Mouse (Mus musculus) hindbrain, embryonic 13.5 days (tissue): ENCODE measurements around the gene Rangrf. TPM values are rescaled to one million over a fixed set of nuclear protein-coding genes. Genes with fewer than 3 reads are reported as not detected.
"Not testable (repeated sequence)": the region's sequence is repeated elsewhere in the genome, so short reads cannot be mapped to it uniquely, and the experiment has no call there.

ENCODE experiments used
- ATAC-seq: fragments of 200-750 bp; cut with Nextera tagmentation; 2 replicates; pipeline ENCODE4 v1.8.0; 2017; ENCODE audit warnings: moderate TSS enrichment; ENCODE audit not compliant: low FRiP score
- H3K27ac ChIP-seq: fragments of 300-500 bp; sonication (generic); 2 replicates; pipeline ENCODE4 v1.5.1; 2015; ENCODE audit warnings: inconsistent platforms, mild to moderate bottlenecking, moderate library complexity
- H3K27me3 ChIP-seq: fragments of 300-500 bp; sonication (generic); 2 replicates; pipeline ENCODE4 v1.6.1; 2015; ENCODE audit warnings: mild to moderate bottlenecking, inconsistent platforms
- H3K36me3 ChIP-seq: fragments of 300-500 bp; sonication (generic); 2 replicates; pipeline ENCODE4 v1.6.1; 2015; ENCODE audit warnings: mild to moderate bottlenecking, inconsistent platforms
- H3K4me1 ChIP-seq: fragments of 300-500 bp; sonication (generic); replicated peaks from 2 replicates; pipeline ENCODE4 v1.6.1; 2015; ENCODE audit warnings: inconsistent platforms
- H3K4me2 ChIP-seq: fragments of 300-500 bp; sonication (generic); 2 replicates; pipeline ENCODE4 v1.6.1; 2015; ENCODE audit warnings: inconsistent platforms, mild to moderate bottlenecking, moderate library complexity
- H3K4me3 ChIP-seq: fragments of 300-500 bp; sonication (generic); 2 replicates; pipeline ENCODE4 v1.5.1; 2015; ENCODE audit warnings: mild to moderate bottlenecking, inconsistent platforms
- H3K9ac ChIP-seq: fragments of 300-500 bp; sonication (generic); 2 replicates; pipeline ENCODE4 v1.6.1; 2015; ENCODE audit warnings: mild to moderate bottlenecking, inconsistent platforms
- H3K9me3 ChIP-seq: fragments of 300-500 bp; sonication (generic); 2 replicates; pipeline ENCODE4 v1.6.1; 2016; ENCODE audit warnings: inconsistent platforms
- WGBS: fragments of 180-500 bp; shearing (Covaris S2); methylation state at CpG from one replicate; pipeline ENCODE4 v1.1.7; 2015; 5-methylcytosine and 5-hydroxymethylcytosine counted together
- microRNA-seq: library from miRNA; unstranded; fragments of <30 nt; microRNA quantifications from one replicate; pipeline ENCODE4, GENCODE M21; 2016
- polyA plus RNA-seq: library from polyadenylated mRNA; unstranded; fragments of >200 nt; fragmentation: Nextera tagmentation; extraction: Ambion mirVana; gene quantifications from 2 replicates; pipeline ENCODE4 v1.2.1, GENCODE M21; 2015

Rangrf gene
- polyA plus RNA-seq, 1 experiment from 2014 or later, result 26.7 TPM

DNA sequence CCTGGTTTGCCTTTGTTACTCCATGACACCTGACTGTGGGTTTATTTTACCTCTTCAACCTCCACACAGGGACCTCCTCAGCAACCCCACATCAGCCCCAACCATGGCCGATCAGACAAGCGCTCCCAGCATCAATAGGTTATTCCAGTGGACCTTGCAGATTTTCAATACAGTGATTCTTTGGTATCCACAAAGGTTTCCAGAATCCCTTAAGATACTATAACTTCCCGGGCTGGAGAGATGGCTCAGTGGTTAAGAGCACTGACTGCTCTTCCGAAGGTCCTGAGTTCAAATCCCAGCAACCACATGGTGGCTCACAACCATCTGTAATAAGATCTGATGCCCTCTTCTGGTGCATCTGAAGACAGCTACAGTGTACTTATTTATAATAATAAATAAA is 38.0 kb downstream of the Rangrf start:
- WGBS, result 85% methylated on average over 4 of the region's 4 CpGs
- H3K27ac ChIP-seq, H3K36me3 ChIP-seq, H3K4me2 ChIP-seq, H3K9ac ChIP-seq, H3K4me3 ChIP-seq, ATAC-seq, H3K9me3 ChIP-seq, H3K27me3 ChIP-seq: not testable (repeated sequence)
- peaks cover 19% of the 10 kb centered on the region for H3K4me1 ChIP-seq

- Histone ChIP-seq H3K27me3 (no peaks in the 10 kb centered on the region), H3K4me2 (no peak overlapping the region), H3K27ac (peak overlapping the region; percentile 58), H3K9ac (no peak overlapping the region), H3K36me3 (no peaks in the 10 kb centered on the region), H3K9me3 (no peaks in the 10 kb centered on the region), H3K4me3 (no peak overlapping the region), H3K4me1 (0 out of 2 replicates have a peak, but pooled peaks cover 6% of the 10 kb centered on the region)
- WGBS, result 73% methylated on average over 5 of the region's 5 CpGs
- ATAC-seq, result peak; percentile 66
Measured at GRCm38 (mm10) chr11:68933885-68934507, 41.0 kb downstream of the Rangrf start.

- H3K27ac ChIP-seq, result no peak overlapping the region
- no peak overlapping the region for H3K4me3 ChIP-seq
- no peak overlapping the region for H3K9ac ChIP-seq
- H3K27me3 ChIP-seq, result peaks cover 10% of the 10 kb centered on the region; the same call in 1 of the 2 replicates
- H3K4me2 ChIP-seq, result no peak overlapping the region
- no peaks in the 10 kb centered on the region for H3K36me3 ChIP-seq
- 0 out of 2 replicates have a peak, but pooled peaks cover 6% of the 10 kb centered on the region for H3K4me1 ChIP-seq
- no peaks in the 10 kb centered on the region for H3K9me3 ChIP-seq
- WGBS, result 89% methylated on average over 6 of the region's 6 CpGs
- ATAC-seq, result no peak
Measured at GRCm38 (mm10) chr11:68929947-68930346, 45.0 kb downstream of the Rangrf start.

- WGBS, result 90% methylated on average over 3 of the region's 3 CpGs
- Histone ChIP-seq H3K9me3 (no peaks in the 10 kb centered on the region), H3K27ac (no peak within 1 kb of the TSS), H3K4me3 (no peak within 1 kb of the TSS), H3K36me3 (no peaks in the 10 kb centered on the region), H3K4me2 (no peak within 1 kb of the TSS), H3K27me3 (peaks cover 10% of the 10 kb centered on the region; the same call in 1 of the 2 replicates), H3K4me1 (peaks cover 7% of the 10 kb centered on the region), H3K9ac (no peak within 1 kb of the TSS)
- ATAC-seq, result no peak
Measured at GRCm38 (mm10) chr11:68926981-68927380, 48.0 kb downstream of the Rangrf start, which contains the start of gene Odf4. Gene Odf4 (minus strand): TSS chr11:68927081.

GRCm38 (mm10) chr11:68924749-68925148 is 50.2 kb downstream of the Rangrf start:
- H3K27ac ChIP-seq, result no peak overlapping the region
- ATAC-seq, result no peak
- H3K4me2 ChIP-seq, result no peak overlapping the region

DNA sequence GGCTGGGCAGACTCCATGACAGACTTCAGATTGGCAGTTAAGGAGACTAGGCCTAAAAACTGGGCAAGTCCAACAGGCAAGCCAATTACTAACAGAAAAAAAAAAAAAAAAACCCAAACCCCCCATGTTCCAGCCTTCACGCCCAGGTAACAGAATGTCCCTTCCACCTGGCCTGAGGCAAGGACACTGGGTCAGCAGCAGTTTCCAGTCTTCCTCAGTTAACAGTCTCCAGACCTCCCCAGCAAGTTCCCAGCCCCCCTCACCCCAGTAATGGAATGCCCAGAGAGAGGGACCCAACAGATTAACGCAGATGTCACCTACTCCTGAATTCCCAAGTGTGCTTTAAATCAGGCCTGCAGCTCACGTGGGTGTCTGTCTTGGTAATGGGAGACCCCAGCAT is 51.8 kb downstream of the Rangrf start:
- H3K27ac ChIP-seq, result no peak overlapping the region
- WGBS, result 69% methylated on average over 3 of the region's 3 CpGs
- H3K27me3 ChIP-seq, result peaks cover 10% of the 10 kb centered on the region; the same call in 1 of the 2 replicates
- H3K4me2 ChIP-seq, result no peak overlapping the region
- no peaks in the 10 kb centered on the region for H3K36me3 ChIP-seq
- no peak overlapping the region for H3K9ac ChIP-seq
- H3K4me3 ChIP-seq, result no peak overlapping the region
- peaks cover 7% of the 10 kb centered on the region for H3K4me1 ChIP-seq
- ATAC-seq, result no peak
- no peaks in the 10 kb centered on the region for H3K9me3 ChIP-seq

More at GRCm38 (mm10) chr11:68924749-68925148, 50.2 kb downstream of the Rangrf start:
- H3K9me3 ChIP-seq, result no peaks in the 10 kb centered on the region
- 88% methylated on average over 2 of the region's 2 CpGs for WGBS
- H3K27me3 ChIP-seq, result peaks cover 10% of the 10 kb centered on the region; the same call in 1 of the 2 replicates
- peaks cover 7% of the 10 kb centered on the region for H3K4me1 ChIP-seq
- H3K36me3 ChIP-seq, result no peaks in the 10 kb centered on the region
- no peak overlapping the region for H3K4me3 ChIP-seq
- no peak overlapping the region for H3K9ac ChIP-seq

Small RNAs within 50 kb of the gene (microRNA-seq; reads per million reads assigned to microRNA genes)
- gene Mir3062, result 9.8 reads per million, percentile 23 among the genes with 10 or more reads in this experiment

Other genes with a start within 250 kb of the Rangrf start
- gene Ndel1, start 103.3 kb downstream of the Rangrf start, polyA plus RNA-seq, result 90.8 and 92.6 TPM in 2 replicates
- gene Rnf222, start 86.6 kb downstream of the Rangrf start, polyA plus RNA-seq, result 0.09 TPM in 1 of 2 replicates, not detected in the other
- gene Rpl26, start 73.6 kb downstream of the Rangrf start, polyA plus RNA-seq, result 684 and 691 TPM in 2 replicates
- 0.60 and 0.84 TPM in 2 replicates for gene Odf4, start 48.1 kb downstream of the Rangrf start, polyA plus RNA-seq
- gene Arhgef15, start 17.7 kb downstream of the Rangrf start, polyA plus RNA-seq, result 14.3 and 16.2 TPM in 2 replicates
- gene Slc25a35, start 7.1 kb downstream of the Rangrf start, polyA plus RNA-seq, result 1.5 TPM in 2 replicates
- 19.1 and 20.4 TPM in 2 replicates for gene Pfas, start 33.3 kb upstream of the Rangrf start, polyA plus RNA-seq
- gene Ctc1, start 40.7 kb upstream of the Rangrf start, polyA plus RNA-seq, result 49.4 and 49.9 TPM in 2 replicates
- 31.7 and 34.2 TPM in 2 replicates for gene Aurkb, start 70.5 kb upstream of the Rangrf start, polyA plus RNA-seq
- 13.4 and 15.2 TPM in 2 replicates for gene Borcs6, start 84.5 kb upstream of the Rangrf start, polyA plus RNA-seq
- gene Tmem107, start 95.6 kb upstream of the Rangrf start, polyA plus RNA-seq, result 28.7 and 41.0 TPM in 2 replicates
- gene Vamp2, start 113.3 kb upstream of the Rangrf start, polyA plus RNA-seq, result 217 and 227 TPM in 2 replicates
- 7.4 and 9.4 TPM in 2 replicates for gene Per1, start 120.0 kb upstream of the Rangrf start, polyA plus RNA-seq
- gene Hes7, start 145.2 kb upstream of the Rangrf start, polyA plus RNA-seq, result 0.26 and 0.35 TPM in 2 replicates
- gene 9130213A22Rik, start 147.4 kb upstream of the Rangrf start, polyA plus RNA-seq, result 0.13 and 0.25 TPM in 2 replicates
- 0.71 and 1.3 TPM in 2 replicates for gene Aloxe3, start 150.7 kb upstream of the Rangrf start, polyA plus RNA-seq
- gene Alox12b, start 181.8 kb upstream of the Rangrf start, polyA plus RNA-seq, result 0.29 and 0.31 TPM in 2 replicates
- 0.12 and 0.16 TPM in 2 replicates for gene Alox8, start 222.7 kb upstream of the Rangrf start, polyA plus RNA-seq